Mouse (Mus musculus) cerebellum, adult 9-11 months (tissue): ENCODE measurements around the gene Tdpoz3.
"Not testable (repeated sequence)": the region's sequence is repeated elsewhere in the genome, so short reads cannot be mapped to it uniquely, and the experiment has no call there.

Experiments
- DNase-seq: peaks from one replicate; pipeline ENCODE4 v3.0.0; 2022

The Tdpoz3 gene

DNA sequence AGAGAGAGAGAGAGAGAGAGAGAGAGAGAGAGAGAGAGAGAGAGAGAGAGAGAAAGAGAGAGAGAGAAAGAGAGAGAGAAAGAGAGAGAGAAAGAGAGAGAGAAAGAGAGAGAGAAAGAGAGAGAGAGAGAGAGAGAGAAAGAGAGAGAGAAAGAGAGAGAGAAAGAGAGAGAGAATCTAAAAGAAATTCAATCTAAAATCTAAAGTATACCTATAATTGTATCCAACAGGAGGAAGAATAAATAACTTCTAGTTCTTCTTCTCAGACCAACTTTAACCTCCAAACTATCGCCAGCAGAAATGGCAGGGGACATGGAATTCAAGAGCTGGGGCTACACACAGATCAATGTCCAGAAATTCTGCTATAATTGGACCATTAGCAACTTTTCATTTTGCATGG is at the start of gene Tdpoz3:
Gene Tdpoz3, plus strand, starts transcription at position 301 of the 400 bp plus-strand sequence.
- not testable (repeated sequence) for DNase-seq

DNA sequence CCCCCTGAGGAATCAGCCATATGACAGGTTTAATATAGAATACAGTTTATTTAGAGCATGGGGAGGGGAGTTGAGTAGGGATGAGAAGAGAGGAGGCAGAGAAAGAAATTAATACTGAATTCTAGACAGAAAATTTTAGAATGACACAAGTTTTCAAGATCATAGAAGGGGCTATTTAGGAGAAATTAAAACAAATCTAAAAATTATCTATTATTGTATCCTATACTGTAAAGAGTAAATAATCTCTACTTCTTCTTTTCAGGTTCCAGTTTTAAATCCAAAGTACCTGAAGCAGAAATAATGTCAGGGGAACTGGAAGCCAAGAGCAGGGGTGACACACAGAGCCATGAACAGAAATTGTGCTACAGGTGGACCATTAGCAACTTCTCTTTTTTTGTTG is 29.7 kb upstream of the Tdpoz3 start, which contains the start of gene Tdpoz4:
Gene Tdpoz4, plus strand, starts transcription at position 301 of the 400 bp plus-strand sequence.
- DNase-seq, result not testable (repeated sequence)

DNA sequence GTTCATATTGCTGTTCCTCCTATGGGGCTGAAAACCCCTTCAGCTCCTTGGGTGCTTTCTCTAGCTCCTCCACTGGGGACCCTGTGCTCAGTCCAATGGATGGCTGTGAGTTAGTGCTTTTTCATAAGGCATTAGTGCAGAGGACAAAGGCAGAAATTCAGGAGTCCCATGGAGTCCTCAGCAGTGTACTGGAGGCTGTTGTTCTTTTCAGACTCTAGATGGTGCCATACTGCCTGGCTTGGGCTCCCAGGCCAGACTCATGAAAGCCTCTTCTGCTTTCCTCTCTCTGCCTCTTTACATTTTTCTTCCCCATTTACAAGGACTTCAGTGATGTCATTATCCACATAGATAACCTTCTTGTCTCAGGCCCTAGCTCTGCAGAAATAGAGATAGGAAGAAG is 12.5 kb upstream of the Tdpoz3 start:
- DNase-seq, result not testable (repeated sequence)

DNA sequence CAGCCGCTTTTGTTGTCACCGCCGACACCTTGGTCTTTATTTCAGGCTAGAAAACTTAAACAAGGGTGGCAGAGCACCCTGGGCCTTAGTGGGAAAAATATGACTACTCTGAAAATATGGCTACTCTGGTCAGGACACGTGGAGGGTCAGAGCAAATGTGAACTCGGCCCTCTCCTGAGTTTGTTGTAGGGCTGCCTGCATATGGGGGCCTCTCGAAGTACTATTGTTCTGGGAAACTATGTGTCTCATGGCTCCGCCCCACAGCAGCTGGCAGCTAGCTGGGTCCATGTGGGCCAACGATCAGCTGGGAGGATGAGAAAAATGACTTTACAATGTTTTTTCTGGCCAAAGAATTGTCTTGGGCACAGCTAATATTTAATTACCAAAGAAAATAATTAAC is 33.1 kb downstream of the Tdpoz3 start:
- not testable (repeated sequence) for DNase-seq

DNA sequence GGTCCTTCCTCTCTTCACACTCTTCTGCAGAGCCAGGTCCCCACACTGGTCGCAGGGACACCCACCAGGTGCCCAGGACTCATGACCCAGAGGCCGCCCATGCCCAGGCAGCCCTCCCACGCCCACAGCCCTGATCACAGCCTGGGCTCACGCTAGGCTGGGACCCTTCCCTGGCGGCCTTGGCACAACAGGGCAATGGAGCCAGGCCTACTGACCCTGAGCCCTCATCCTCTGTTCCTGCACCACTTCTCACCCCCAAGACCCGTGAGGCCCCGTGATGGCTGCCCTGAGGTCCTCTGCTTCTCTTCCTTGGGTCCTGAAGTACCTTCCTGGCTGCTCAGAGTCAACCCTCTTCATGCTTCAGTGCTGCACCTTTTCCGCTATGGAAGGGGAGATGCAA is 44.8 kb downstream of the Tdpoz3 start:
- DNase-seq, result not testable (repeated sequence)
